Mouse (Mus musculus) kidney, postnatal 10 days (tissue): ENCODE data around the gene Lyz2.
"Not testable (repeated sequence)": the region's sequence is repeated elsewhere in the genome, so short reads cannot be mapped to it uniquely, and the experiment has no call there.

Experiments
- DNase-seq: peaks from one replicate; pipeline ENCODE4 v3.0.0; 2021; ENCODE audit warnings: mixed read lengths

The Lyz2 gene

GRCm38 (mm10) chr10:117284578-117285520, 2.7 kb upstream of the Lyz2 start:
- no peak for DNase-seq

GRCm38 (mm10) chr10:117283871-117284577, 1.9 kb upstream of the Lyz2 start:
- no peak for DNase-seq

GRCm38 (mm10) chr10:117283196-117283595, 1.1 kb upstream of the Lyz2 start:
- not testable (repeated sequence) for DNase-seq

- DNase-seq: no peak
Observed at GRCm38 (mm10) chr10:117282551-117282950, 430 bp upstream of the Lyz2 start.

- no peak for DNase-seq
Observed at GRCm38 (mm10) chr10:117281381-117281920, 670 bp downstream of the Lyz2 start.

- DNase-seq: peak; percentile 14
Observed at GRCm38 (mm10) chr10:117280000-117280399, 2.1 kb downstream of the Lyz2 start.

GRCm38 (mm10) chr10:117278510-117278909, 3.6 kb downstream of the Lyz2 start:
- DNase-seq: not testable (repeated sequence)

- DNase-seq: not testable (repeated sequence)
Observed at GRCm38 (mm10) chr10:117277779-117278178, 4.3 kb downstream of the Lyz2 start.

GRCm38 (mm10) chr10:117275681-117276369, 6.3 kb downstream of the Lyz2 start:
- DNase-seq: no peak

GRCm38 (mm10) chr10:117274645-117275044, 7.5 kb downstream of the Lyz2 start:
- DNase-seq: not testable (repeated sequence)

GRCm38 (mm10) chr10:117272023-117272422, 10.1 kb downstream of the Lyz2 start:
- DNase-seq: peak; percentile 12

GRCm38 (mm10) chr10:117259870-117260269, 22.3 kb downstream of the Lyz2 start:
- DNase-seq: no peak

GRCm38 (mm10) chr10:117238603-117239002, 43.5 kb downstream of the Lyz2 start, which contains the start of gene 9530003J23Rik:
Gene 9530003J23Rik (minus strand): TSS chr10:117238703.
- no peak for DNase-seq

GRCm38 (mm10) chr10:117235866-117236265, 46.3 kb downstream of the Lyz2 start:
- DNase-seq: no peak

- no peak for DNase-seq
Observed at GRCm38 (mm10) chr10:117234825-117235224, 47.3 kb downstream of the Lyz2 start.

- DNase-seq: peak; percentile 75
Observed at GRCm38 (mm10) chr10:117229826-117230225, 52.3 kb downstream of the Lyz2 start.
